Comparison of ENCODE assay signal across 9 mouse cellular contexts in genomic region chr3:104777342-104777741, GRCm38 (mm10). TPM values are rescaled to one million over a fixed set of nuclear protein-coding genes. Genes with fewer than 3 reads are reported as not detected.
DNase-seq lines count a peak whose midpoint lies in the region; ATAC-seq lines count a peak whose summit lies in the region.
"Had no signal": no experiment of that assay in that cellular context is flagged by ENCODE, and none has a peak within 500 bp of the region (broad histone marks: within the 10 kb centered on the region; RNA-seq: fewer than 3 reads in every experiment).

No protein-coding gene starts in this region.

- H3K9ac ChIP-seq in heart, embryonic 12.5 days = peak overlapping the region; percentile 61
- peak overlapping the region; percentile 68 for H3K9ac ChIP-seq in heart, embryonic 14.5 days (ENCODE audit: low read length)
- peak overlapping the region; percentile 24 for H3K9ac ChIP-seq in limb, embryonic 12.5 days (replicated peaks)
- no peak overlapping the region for H3K9ac ChIP-seq in neural tube, embryonic 15.5 days (replicated peaks)

- ATAC-seq in heart, embryonic 12.5 days (ENCODE audit: insufficient number of reproducible peaks, low FRiP score) = no peak
- no peak for ATAC-seq in heart, embryonic 14.5 days (ENCODE audit: insufficient number of reproducible peaks, insufficient read depth, low FRiP score, low read depth)
- ATAC-seq in limb, embryonic 12.5 days (ENCODE audit: insufficient number of reproducible peaks, insufficient read depth, low FRiP score, low TSS enrichment, low read depth) = peak; percentile 5; the same call in 1 of the 2 replicates
- ATAC-seq in neural tube, embryonic 15.5 days (ENCODE audit: low FRiP score) = 0 out of 2 replicates have a peak, but pooled peaks have one; percentile 19

- H3K4me3 ChIP-seq in heart, embryonic 12.5 days = peak overlapping the region; percentile 47
- peak overlapping the region; percentile 42 to 46 for H3K4me3 ChIP-seq in heart, embryonic 14.5 days (ENCODE audit: control insufficient read depth in 1 of 2, insufficient read depth in 1 of 2, low read depth in 1 of 2, low read length in 2 of 2)
- peak overlapping the region; percentile 42 for H3K4me3 ChIP-seq in limb, embryonic 12.5 days (replicated peaks)
- peak overlapping the region; percentile 36 for H3K4me3 ChIP-seq in neural tube, embryonic 15.5 days (replicated peaks)

- DNase-seq in heart, postnatal 25 days (ENCODE audit: low spot score) = no peak
- peak; percentile 34 for DNase-seq in R1 (ENCODE audit: low read depth, low spot score)
- DNase-seq in urinary bladder, postnatal 36 days (ENCODE audit: low spot score in 2 of 2) = no peak
- DNase-seq in gastrocnemius, adult 18-20 months (ENCODE audit: low spot score) = no peak

- H3K36me3 ChIP-seq in heart, embryonic 12.5 days = no peaks in the 10 kb centered on the region
- no peaks in the 10 kb centered on the region for H3K36me3 ChIP-seq in heart, embryonic 14.5 days (ENCODE audit: control insufficient read depth, insufficient read depth, low read length)
- H3K36me3 ChIP-seq in limb, embryonic 12.5 days = no peaks in the 10 kb centered on the region
- H3K36me3 ChIP-seq in neural tube, embryonic 15.5 days = no peaks in the 10 kb centered on the region

- 1% methylated on average over 20 of the region's 20 CpGs for WGBS in heart, embryonic 12.5 days
- WGBS in heart, embryonic 14.5 days = under 1% methylated on average over 20 of the region's 20 CpGs
- under 1% methylated on average over 20 of the region's 20 CpGs for WGBS in limb, embryonic 12.5 days
- under 1% methylated on average over 20 of the region's 20 CpGs for WGBS in neural tube, embryonic 15.5 days

- H3K4me1 ChIP-seq in heart, embryonic 12.5 days (replicated peaks) = peaks cover 23% of the 10 kb centered on the region
- H3K4me1 ChIP-seq in heart, embryonic 14.5 days (ENCODE audit: control insufficient read depth in 2 of 2, insufficient read depth in 2 of 2, low read length in 2 of 2) = peaks cover 9 to 12% of the 10 kb centered on the region in 2 experiments
- peaks cover 32% of the 10 kb centered on the region for H3K4me1 ChIP-seq in limb, embryonic 12.5 days (replicated peaks)
- peaks cover 25% of the 10 kb centered on the region for H3K4me1 ChIP-seq in neural tube, embryonic 15.5 days

- intact Hi-C loops in heart, postnatal 25 days (cut with DNase I) = loop anchor here (2.0 kb wide), 1 partner anchor 63 kb away; no protein-coding TSS in a partner anchor

- no peak overlapping the region for H3K27ac ChIP-seq in heart, embryonic 12.5 days (ENCODE audit: poor library complexity, severe bottlenecking)
- no peak overlapping the region for H3K27ac ChIP-seq in heart, embryonic 14.5 days (replicated peaks in 1 of 2; ENCODE audit: control insufficient read depth in 1 of 2, insufficient read depth in 1 of 2, low read depth in 2 of 2, low read length in 2 of 2)
- H3K27ac ChIP-seq in limb, embryonic 12.5 days = no peak overlapping the region
- no peak overlapping the region for H3K27ac ChIP-seq in neural tube, embryonic 15.5 days (replicated peaks)

- H3K9me3 ChIP-seq in heart, embryonic 12.5 days (replicated peaks) = no peaks in the 10 kb centered on the region
- H3K9me3 ChIP-seq in heart, embryonic 14.5 days (ENCODE audit: control insufficient read depth, low read length) = no peaks in the 10 kb centered on the region
- no peaks in the 10 kb centered on the region for H3K9me3 ChIP-seq in limb, embryonic 12.5 days
- no peaks in the 10 kb centered on the region for H3K9me3 ChIP-seq in neural tube, embryonic 15.5 days (replicated peaks)

- H3K27me3 ChIP-seq in heart, embryonic 12.5 days (replicated peaks) = peaks cover 51% of the 10 kb centered on the region
- peaks cover 18% of the 10 kb centered on the region for H3K27me3 ChIP-seq in heart, embryonic 14.5 days (ENCODE audit: control insufficient read depth, insufficient read depth, low read length)
- peaks cover 67% of the 10 kb centered on the region for H3K27me3 ChIP-seq in limb, embryonic 12.5 days
- H3K27me3 ChIP-seq in neural tube, embryonic 15.5 days (replicated peaks) = peaks cover 68% of the 10 kb centered on the region

- H3K4me2 ChIP-seq in heart, embryonic 12.5 days = peak overlapping the region; percentile 77
- H3K4me2 ChIP-seq in heart, embryonic 14.5 days (ENCODE audit: low read length) = peak overlapping the region; percentile 83
- H3K4me2 ChIP-seq in limb, embryonic 12.5 days = peak overlapping the region; percentile 68
- H3K4me2 ChIP-seq in neural tube, embryonic 15.5 days = peak overlapping the region; percentile 66

RNA-seq across cellular contexts. Expression of gene Ppm1j, which starts 3.5 kb away (rescaled TPM):
- 39.2 and 39.3 TPM in 2 replicates for polyA plus RNA-seq in heart, embryonic 12.5 days (2016; fragmentation: Nextera tagmentation; extraction: Ambion mirVana)
- total RNA-seq in heart, postnatal 25 days (2021) = 10 to 100 TPM; 22.4 to 26.6 TPM
- polyA plus RNA-seq in heart, embryonic 14.5 days (2014; fragmentation: Nextera tagmentation; extraction: Ambion mirVana) = 33.0 and 33.2 TPM in 2 replicates
- polyA plus RNA-seq in limb, embryonic 12.5 days (2016; fragmentation: Nextera tagmentation; extraction: Ambion mirVana) = 2.6 and 3.4 TPM in 2 replicates
- polyA plus RNA-seq in neural tube, embryonic 15.5 days (2015; fragmentation: Nextera tagmentation; extraction: Ambion mirVana) = 2.3 and 2.8 TPM in 2 replicates
- 10 to 100 TPM; 28.6 to 35.3 TPM for total RNA-seq in gastrocnemius, adult 18-20 months (2021)

RNA-seq across cellular contexts. Expression of gene Fam19a3, which starts 4.3 kb away (rescaled TPM):
- polyA plus RNA-seq in heart, embryonic 12.5 days (2016; fragmentation: Nextera tagmentation; extraction: Ambion mirVana) = 1.3 and 1.6 TPM in 2 replicates
- 1 to 10 TPM; 2.5 to 3.0 TPM for total RNA-seq in heart, postnatal 25 days (2021)
- 1.0 and 1.9 TPM in 2 replicates for polyA plus RNA-seq in heart, embryonic 14.5 days (2014; fragmentation: Nextera tagmentation; extraction: Ambion mirVana)
- 0.24 and 0.85 TPM in 2 replicates for polyA plus RNA-seq in limb, embryonic 12.5 days (2016; fragmentation: Nextera tagmentation; extraction: Ambion mirVana)
- polyA plus RNA-seq in neural tube, embryonic 15.5 days (2015; fragmentation: Nextera tagmentation; extraction: Ambion mirVana) = 0.09 and 0.17 TPM in 2 replicates
- total RNA-seq in gastrocnemius, adult 18-20 months (2021) = 1 to 10 TPM; 2.1 to 3.4 TPM
- total RNA-seq: MEL had no signal

RNA-seq across cellular contexts. Expression of gene Rhoc, which starts 10.8 kb away (rescaled TPM):
- 260 and 269 TPM in 2 replicates for polyA plus RNA-seq in heart, embryonic 12.5 days (2016; fragmentation: Nextera tagmentation; extraction: Ambion mirVana)
- total RNA-seq in heart, postnatal 25 days (2021) = 100 to 1,000 TPM in 1 of 2 experiments, 10 to 100 TPM in 1; 96.9 to 108 TPM
- polyA plus RNA-seq in heart, embryonic 14.5 days (2014; fragmentation: Nextera tagmentation; extraction: Ambion mirVana) = 178 and 202 TPM in 2 replicates
- polyA plus RNA-seq in limb, embryonic 12.5 days (2016; fragmentation: Nextera tagmentation; extraction: Ambion mirVana) = 152 and 154 TPM in 2 replicates
- polyA plus RNA-seq in neural tube, embryonic 15.5 days (2015; fragmentation: Nextera tagmentation; extraction: Ambion mirVana) = 74.6 and 85.4 TPM in 2 replicates
- total RNA-seq in gastrocnemius, adult 18-20 months (2021) = 10 to 100 TPM; 36.1 to 41.4 TPM
- total RNA-seq: MEL had no signal

RNA-seq across cellular contexts. Expression of gene Mov10, which starts 41.0 kb away (rescaled TPM):
- 43.4 and 45.0 TPM in 2 replicates for polyA plus RNA-seq in heart, embryonic 12.5 days (2016; fragmentation: Nextera tagmentation; extraction: Ambion mirVana)
- total RNA-seq in heart, postnatal 25 days (2021) = 1 to 10 TPM; 6.2 to 6.3 TPM
- 20.9 and 22.1 TPM in 2 replicates for polyA plus RNA-seq in heart, embryonic 14.5 days (2014; fragmentation: Nextera tagmentation; extraction: Ambion mirVana)
- 73.8 and 77.2 TPM in 2 replicates for polyA plus RNA-seq in limb, embryonic 12.5 days (2016; fragmentation: Nextera tagmentation; extraction: Ambion mirVana)
- 11.9 and 24.5 TPM in 2 replicates for polyA plus RNA-seq in neural tube, embryonic 15.5 days (2015; fragmentation: Nextera tagmentation; extraction: Ambion mirVana)
- 1 to 10 TPM in 1 of 2 experiments, under 1 TPM in 1; 0.71 to 1.6 TPM for total RNA-seq in gastrocnemius, adult 18-20 months (2021)

Comparison
In these comparisons a context has a peak if more than half of its experiments do, and no peak if none do; other contexts are left out.
1. ATAC-seq: peak in limb, embryonic 12.5 days (single experiment) and neural tube, embryonic 15.5 days (single experiment); none in heart, embryonic 12.5 days (single experiment) and heart, embryonic 14.5 days (single experiment).
2. Peak in every context shown above with its lines, with median percentiles within 50 percentile points of each other: H3K4me2 ChIP-seq and H3K4me3 ChIP-seq.